Mouse (Mus musculus): ENCODE data around the gene March7. TPM values are rescaled to one million over a fixed set of nuclear protein-coding genes. Genes with fewer than 3 reads are reported as not detected.
A peak's percentile ranks its signal among the peaks of the same experiment; 100 is the strongest.

The March7 gene
- total RNA-seq, 2 experiments from 2014 or later, result 93.0 to 97.7 TPM

- no peak for ATAC-seq (ENCODE audit: poor library complexity, severe bottlenecking)
Observed at GRCm38 (mm10) chr2:60212488-60212887, 2.8 kb downstream of the March7 start.

GRCm38 (mm10) chr2:60214683-60215082 lies 5.0 kb downstream of the March7 start:
- ATAC-seq (ENCODE audit: poor library complexity, severe bottlenecking), result no peak

- ATAC-seq (ENCODE audit: poor library complexity, severe bottlenecking), result no peak
Observed at GRCm38 (mm10) chr2:60216547-60217153, 7.0 kb downstream of the March7 start.

GRCm38 (mm10) chr2:60217620-60218019 lies 7.9 kb downstream of the March7 start:
- ATAC-seq (ENCODE audit: poor library complexity, severe bottlenecking), result peak; percentile 54; the same call in 1 of the 2 replicates

- no peak for ATAC-seq (ENCODE audit: poor library complexity, severe bottlenecking)
Observed at GRCm38 (mm10) chr2:60221236-60221635, 11.5 kb downstream of the March7 start.

- no peak for ATAC-seq (ENCODE audit: poor library complexity, severe bottlenecking)
Observed at GRCm38 (mm10) chr2:60221954-60222353, 12.3 kb downstream of the March7 start.

GRCm38 (mm10) chr2:60223489-60223888 lies 13.8 kb downstream of the March7 start:
- ATAC-seq (ENCODE audit: poor library complexity, severe bottlenecking), result no peak

- no peak for ATAC-seq (ENCODE audit: poor library complexity, severe bottlenecking)
Observed at GRCm38 (mm10) chr2:60228470-60228869, 18.8 kb downstream of the March7 start.

- no peak for ATAC-seq (ENCODE audit: poor library complexity, severe bottlenecking)
Observed at GRCm38 (mm10) chr2:60230361-60230760, 20.7 kb downstream of the March7 start.

GRCm38 (mm10) chr2:60233147-60233546 lies 23.5 kb downstream of the March7 start:
- no peak for ATAC-seq (ENCODE audit: poor library complexity, severe bottlenecking)

- ATAC-seq (ENCODE audit: poor library complexity, severe bottlenecking), result no peak
Observed at GRCm38 (mm10) chr2:60234506-60234905, 24.8 kb downstream of the March7 start.

GRCm38 (mm10) chr2:60252782-60253181 lies 43.1 kb downstream of the March7 start:
- ATAC-seq (ENCODE audit: poor library complexity, severe bottlenecking), result no peak

- ATAC-seq (ENCODE audit: poor library complexity, severe bottlenecking), result no peak
Observed at GRCm38 (mm10) chr2:60253506-60253905, 43.8 kb downstream of the March7 start.

GRCm38 (mm10) chr2:60256751-60257150 lies 47.1 kb downstream of the March7 start:
- ATAC-seq (ENCODE audit: poor library complexity, severe bottlenecking), result no peak

- no peak for ATAC-seq (ENCODE audit: poor library complexity, severe bottlenecking)
Observed at GRCm38 (mm10) chr2:60259186-60259585, 49.5 kb downstream of the March7 start.

GRCm38 (mm10) chr2:60260621-60261350 lies 51.1 kb downstream of the March7 start:
- ATAC-seq (ENCODE audit: poor library complexity, severe bottlenecking), result no peak

GRCm38 (mm10) chr2:60267567-60267966 lies 57.9 kb downstream of the March7 start:
- ATAC-seq (ENCODE audit: poor library complexity, severe bottlenecking), result no peak

GRCm38 (mm10) chr2:60269856-60270479 lies 60.3 kb downstream of the March7 start:
- ATAC-seq (ENCODE audit: poor library complexity, severe bottlenecking), result no peak

GRCm38 (mm10) chr2:60278627-60279026 lies 68.9 kb downstream of the March7 start:
- peak; percentile 68 for ATAC-seq (ENCODE audit: poor library complexity, severe bottlenecking)

GRCm38 (mm10) chr2:60282625-60283024 lies 72.9 kb downstream of the March7 start:
- ATAC-seq (ENCODE audit: poor library complexity, severe bottlenecking), result no peak

- no peak for ATAC-seq (ENCODE audit: poor library complexity, severe bottlenecking)
Observed at GRCm38 (mm10) chr2:60283208-60283750, 73.6 kb downstream of the March7 start.
